Mouse (Mus musculus): ENCODE data around the gene Gdf3. TPM values are rescaled to one million over a fixed set of nuclear protein-coding genes. Genes with fewer than 3 reads are reported as not detected.

Gdf3 gene
- polyA plus RNA-seq, 1 experiment from 2014 or later = not detected

- no peak overlapping the region for H3K27ac ChIP-seq
- no peak overlapping the region for H3K4me3 ChIP-seq (replicated peaks; ENCODE audit: low read depth, low read length)
- DNase-seq (ENCODE audit: low spot score) (no peak), ATAC-seq (replicated peaks; ENCODE audit: low FRiP score, low read depth) (no peak)
- H3K9me3 ChIP-seq (replicated peaks; ENCODE audit: low read length) = no peaks in the 10 kb centered on the region
- no peaks in the 10 kb centered on the region for H3K36me3 ChIP-seq (ENCODE audit: insufficient read depth, low read length)
- H3K9ac ChIP-seq (ENCODE audit: low read depth, low read length) = no peak overlapping the region
- no peak overlapping the region for H3K4me2 ChIP-seq (ENCODE audit: low read length)
- WGBS = 83% methylated on average over 3 of the region's 3 CpGs
- no peaks in the 10 kb centered on the region for H3K27me3 ChIP-seq (ENCODE audit: insufficient read depth, low read length)
- H3K4me1 ChIP-seq (replicated peaks; ENCODE audit: insufficient read depth, low read length) = no peaks in the 10 kb centered on the region
- no peak for TF ChIP-seq CTCF (IDR thresholded peaks at IDR 0.05; ENCODE audit: low read depth)
Observed at GRCm38 (mm10) chr6:122571617-122571959, 38.3 kb downstream of the Gdf3 start.

- no peaks in the 10 kb centered on the region for H3K36me3 ChIP-seq (ENCODE audit: insufficient read depth, low read length)
- H3K27ac ChIP-seq = no peak overlapping the region
- H3K27me3 ChIP-seq (ENCODE audit: insufficient read depth, low read length) = no peaks in the 10 kb centered on the region
- H3K4me3 ChIP-seq (replicated peaks; ENCODE audit: low read depth, low read length) = no peak overlapping the region
- WGBS = 47% methylated on average over 8 of the region's 8 CpGs
- H3K4me2 ChIP-seq (ENCODE audit: low read length) = no peak overlapping the region
- DNase-seq (ENCODE audit: low spot score) (no peak), ATAC-seq (replicated peaks; ENCODE audit: low FRiP score, low read depth) (0 out of 2 replicates have a peak, but pooled peaks have one; percentile 43)
- no peaks in the 10 kb centered on the region for H3K9me3 ChIP-seq (replicated peaks; ENCODE audit: low read length)
- H3K9ac ChIP-seq (ENCODE audit: low read depth, low read length) = no peak overlapping the region
- no peak for TF ChIP-seq CTCF (IDR thresholded peaks at IDR 0.05; ENCODE audit: low read depth)
- no peaks in the 10 kb centered on the region for H3K4me1 ChIP-seq (replicated peaks; ENCODE audit: insufficient read depth, low read length)
Observed at GRCm38 (mm10) chr6:122570695-122571616, 38.9 kb downstream of the Gdf3 start.

DNA sequence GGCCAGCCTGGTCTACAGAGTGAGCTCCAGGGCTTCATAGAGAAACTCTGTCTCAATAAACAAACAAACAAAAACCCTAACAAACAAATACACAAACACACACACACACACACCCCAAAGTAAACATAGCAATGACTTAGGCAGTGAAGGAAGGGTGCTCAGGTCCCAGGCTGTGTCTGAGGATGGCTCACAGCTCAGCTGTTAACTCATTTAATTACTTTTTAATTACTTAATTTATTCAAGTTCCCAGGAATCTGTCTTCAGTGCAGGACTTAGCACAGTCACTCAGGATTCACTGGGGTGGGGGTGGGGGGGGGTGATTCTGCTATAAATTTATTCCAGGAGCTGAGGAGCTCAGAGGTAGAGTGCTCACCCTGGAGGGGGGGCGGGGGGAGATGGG lies 40.1 kb downstream of the Gdf3 start:
- H3K9ac ChIP-seq (ENCODE audit: low read depth, low read length) = no peak overlapping the region
- no peak for TF ChIP-seq CTCF (IDR thresholded peaks at IDR 0.05; ENCODE audit: low read depth)
- no peak overlapping the region for H3K4me2 ChIP-seq (ENCODE audit: low read length)
- H3K9me3 ChIP-seq (replicated peaks; ENCODE audit: low read length) = no peaks in the 10 kb centered on the region
- ATAC-seq (replicated peaks; ENCODE audit: low FRiP score, low read depth) (no peak), DNase-seq (ENCODE audit: low spot score) (no peak)
- no peak overlapping the region for H3K27ac ChIP-seq
- no peaks in the 10 kb centered on the region for H3K36me3 ChIP-seq (ENCODE audit: insufficient read depth, low read length)
- no peak overlapping the region for H3K4me3 ChIP-seq (replicated peaks; ENCODE audit: low read depth, low read length)
- 50% methylated on average over 1 of the region's 1 CpGs for WGBS
- no peaks in the 10 kb centered on the region for H3K27me3 ChIP-seq (ENCODE audit: insufficient read depth, low read length)
- no peaks in the 10 kb centered on the region for H3K4me1 ChIP-seq (replicated peaks; ENCODE audit: insufficient read depth, low read length)

GRCm38 (mm10) chr6:122569113-122569512 lies 40.8 kb downstream of the Gdf3 start:
- no peak for ATAC-seq (replicated peaks; ENCODE audit: low FRiP score, low read depth)
- no peak for TF ChIP-seq CTCF (IDR thresholded peaks at IDR 0.05; ENCODE audit: low read depth)
- 65% methylated on average over 5 of the region's 5 CpGs for WGBS
- H3K9me3 ChIP-seq (replicated peaks; ENCODE audit: low read length) = no peaks in the 10 kb centered on the region
- no peak overlapping the region for H3K9ac ChIP-seq (ENCODE audit: low read depth, low read length)
- DNase-seq (ENCODE audit: low spot score) = no peak
- H3K36me3 ChIP-seq (ENCODE audit: insufficient read depth, low read length) = no peaks in the 10 kb centered on the region
- H3K27me3 ChIP-seq (ENCODE audit: insufficient read depth, low read length) = no peaks in the 10 kb centered on the region
- no peaks in the 10 kb centered on the region for H3K4me1 ChIP-seq (replicated peaks; ENCODE audit: insufficient read depth, low read length)
- H3K4me2 ChIP-seq (ENCODE audit: low read length) = no peak overlapping the region
- no peak overlapping the region for H3K27ac ChIP-seq
- no peak overlapping the region for H3K4me3 ChIP-seq (replicated peaks; ENCODE audit: low read depth, low read length)

- TF ChIP-seq CTCF (IDR thresholded peaks at IDR 0.05; ENCODE audit: low read depth) = no peak
- ATAC-seq (replicated peaks; ENCODE audit: low FRiP score, low read depth) (no peak), DNase-seq (ENCODE audit: low spot score) (no peak)
- Histone ChIP-seq H3K9me3 (replicated peaks; ENCODE audit: low read length) (no peaks in the 10 kb centered on the region), H3K36me3 (ENCODE audit: insufficient read depth, low read length) (no peaks in the 10 kb centered on the region), H3K27me3 (ENCODE audit: insufficient read depth, low read length) (no peaks in the 10 kb centered on the region), H3K27ac (no peak overlapping the region), H3K9ac (ENCODE audit: low read depth, low read length) (no peak overlapping the region), H3K4me1 (replicated peaks; ENCODE audit: insufficient read depth, low read length) (no peaks in the 10 kb centered on the region), H3K4me2 (ENCODE audit: low read length) (no peak overlapping the region), H3K4me3 (replicated peaks; ENCODE audit: low read depth, low read length) (no peak overlapping the region)
- WGBS = 88% methylated on average over 9 of the region's 9 CpGs
Observed at GRCm38 (mm10) chr6:122565070-122565784, 44.7 kb downstream of the Gdf3 start.

DNA sequence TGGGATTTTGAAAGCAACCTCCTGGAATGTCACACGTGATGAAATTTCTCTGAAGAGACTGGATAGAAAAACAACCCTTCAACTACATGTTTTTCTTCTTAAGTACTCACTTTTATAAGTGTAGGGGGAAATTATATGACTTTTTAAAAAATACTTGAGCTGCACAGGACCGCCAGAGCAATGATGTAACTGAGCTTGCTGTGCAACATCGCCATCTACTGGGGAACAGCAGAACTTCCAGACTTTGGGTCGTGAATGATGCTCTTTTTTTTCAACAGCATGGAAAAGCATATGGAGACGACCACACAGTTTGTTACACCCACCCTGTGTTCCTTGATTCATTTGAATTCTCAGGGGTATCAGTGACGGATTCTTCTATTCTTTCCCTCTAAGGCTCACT lies 47.4 kb downstream of the Gdf3 start:
- peak; percentile 90 for TF ChIP-seq CTCF (IDR thresholded peaks at IDR 0.05; ENCODE audit: low read depth)
- no peak overlapping the region for H3K4me3 ChIP-seq (replicated peaks; ENCODE audit: low read depth, low read length)
- H3K9me3 ChIP-seq (replicated peaks; ENCODE audit: low read length) = no peaks in the 10 kb centered on the region
- H3K9ac ChIP-seq (ENCODE audit: low read depth, low read length) = no peak overlapping the region
- no peak overlapping the region for H3K27ac ChIP-seq
- no peaks in the 10 kb centered on the region for H3K4me1 ChIP-seq (replicated peaks; ENCODE audit: insufficient read depth, low read length)
- ATAC-seq (replicated peaks; ENCODE audit: low FRiP score, low read depth) (no peak), DNase-seq (ENCODE audit: low spot score) (peak; percentile 80)
- no peaks in the 10 kb centered on the region for H3K27me3 ChIP-seq (ENCODE audit: insufficient read depth, low read length)
- H3K36me3 ChIP-seq (ENCODE audit: insufficient read depth, low read length) = no peaks in the 10 kb centered on the region
- WGBS = 1% methylated on average over 6 of the region's 6 CpGs
- H3K4me2 ChIP-seq (ENCODE audit: low read length) = no peak overlapping the region
